Mouse (Mus musculus) kidney, adult 2 months (tissue): ENCODE measurements around the gene Daam1.

Experiments used
- CTCF ChIP-seq: fragments of 200-500 bp; conservative IDR thresholded peaks from 2 replicates; pipeline ENCODE4 v1.5.1; 2011; ENCODE audit warnings: low read depth, mild to moderate bottlenecking, control low read depth, low read length, moderate library complexity, mixed read lengths; ENCODE audit not compliant: insufficient read depth, insufficient read length
- POLR2A ChIP-seq: fragments of 200-500 bp; IDR thresholded peaks from one replicate; pipeline ENCODE4 v1.6.1; 2011; ENCODE audit warnings: low read depth, low read length, control low read depth

- TF ChIP-seq CTCF (no peak), POLR2A (no peak)
Measured at GRCm38 (mm10) chr12:71853694-71854093, 22.8 kb downstream of the Daam1 start.
